Mouse (Mus musculus) stomach, embryonic 14.5 days (tissue): Measurements from ENCODE around the gene Ube2z. TPM values are rescaled to one million over a fixed set of nuclear protein-coding genes. Genes with fewer than 3 reads are reported as not detected.

ENCODE experiments used
- ATAC-seq: fragments of 200-750 bp; cut with Nextera tagmentation; 2 replicates; pipeline ENCODE4 v1.8.0; 2017; ENCODE audit warnings: low read depth, moderate TSS enrichment; ENCODE audit not compliant: insufficient number of reproducible peaks, insufficient read depth, low FRiP score
- H3K27ac ChIP-seq: fragments of 300-500 bp; sonication (generic); 2 replicates; pipeline ENCODE4 v1.5.1; 2014; ENCODE audit warnings: mild to moderate bottlenecking, low read length, moderate library complexity, mixed read lengths
- H3K27me3 ChIP-seq: fragments of 300-500 bp; sonication (generic); 2 replicates; pipeline ENCODE4 v1.6.1; 2014; ENCODE audit warnings: low read length, control low read depth, mixed read lengths; ENCODE audit not compliant: control insufficient read depth, insufficient read depth
- H3K36me3 ChIP-seq: fragments of 300-500 bp; sonication (generic); 2 replicates; pipeline ENCODE4 v1.6.1; 2014; ENCODE audit warnings: mild to moderate bottlenecking, control low read depth, low read length, moderate library complexity, mixed read lengths; ENCODE audit not compliant: control insufficient read depth, insufficient read depth
- H3K4me1 ChIP-seq: fragments of 300-500 bp; sonication (generic); 2 replicates; pipeline ENCODE4 v1.6.1; 2014; ENCODE audit warnings: low read length, control low read depth, mixed read lengths; ENCODE audit not compliant: control insufficient read depth, insufficient read depth
- H3K4me2 ChIP-seq: fragments of 300-500 bp; sonication (generic); replicated peaks from 2 replicates; pipeline ENCODE4 v1.6.1; 2014; ENCODE audit warnings: low read depth, low read length, control low read depth
- H3K4me3 ChIP-seq: fragments of 300-500 bp; sonication (generic); 2 replicates; pipeline ENCODE4 v1.5.1; 2014; ENCODE audit warnings: low read depth, low read length, control low read depth
- H3K9ac ChIP-seq: fragments of 300-500 bp; sonication (generic); replicated peaks from 2 replicates; pipeline ENCODE4 v1.6.1; 2014; ENCODE audit warnings: low read depth, mild to moderate bottlenecking, control low read depth, low read length, moderate library complexity, mixed read lengths
- H3K9me3 ChIP-seq: fragments of 300-500 bp; sonication (generic); 2 replicates; pipeline ENCODE4 v1.6.1; 2016; ENCODE audit warnings: low read depth, low read length, control low read depth; ENCODE audit not compliant: control insufficient read depth
- WGBS: fragments of 180-500 bp; shearing (Covaris S2); extraction: QIAGEN DNeasy Blood & Tissue Kit; methylation state at CpG from one replicate; pipeline ENCODE4 v1.1.7; 2014; 5-methylcytosine and 5-hydroxymethylcytosine counted together
- polyA plus RNA-seq: library from polyadenylated mRNA; unstranded; fragments of >200 nt; fragmentation: Nextera tagmentation; extraction: Ambion mirVana; gene quantifications from 2 replicates; pipeline ENCODE4 v1.2.1, GENCODE M21; 2014

Ube2z gene
- polyA plus RNA-seq, 1 experiment from 2014 or later, result 33.3 TPM

GRCm38 (mm10) chr11:96087981-96088380 is 22.8 kb upstream of the Ube2z start:
- Histone ChIP-seq H3K9me3 (no peaks in the 10 kb centered on the region), H3K4me3 (no peak overlapping the region), H3K27me3 (no peaks in the 10 kb centered on the region), H3K4me2 (no peak overlapping the region), H3K27ac (no peak overlapping the region), H3K36me3 (no peaks in the 10 kb centered on the region), H3K9ac (no peak overlapping the region), H3K4me1 (no peaks in the 10 kb centered on the region)
- no peak for ATAC-seq
- WGBS, result 86% methylated on average over 6 of the region's 6 CpGs

GRCm38 (mm10) chr11:96082682-96083081 is 17.5 kb upstream of the Ube2z start:
- H3K9ac ChIP-seq, result no peak overlapping the region
- no peaks in the 10 kb centered on the region for H3K36me3 ChIP-seq
- no peaks in the 10 kb centered on the region for H3K4me1 ChIP-seq
- no peaks in the 10 kb centered on the region for H3K27me3 ChIP-seq
- no peak overlapping the region for H3K4me2 ChIP-seq
- H3K4me3 ChIP-seq, result no peak overlapping the region
- no peaks in the 10 kb centered on the region for H3K9me3 ChIP-seq
- WGBS, result 51% methylated on average over 3 of the region's 3 CpGs
- ATAC-seq, result no peak
- no peak overlapping the region for H3K27ac ChIP-seq

- ATAC-seq, result no peak
- no peaks in the 10 kb centered on the region for H3K4me1 ChIP-seq
- no peak overlapping the region for H3K4me2 ChIP-seq
- H3K9me3 ChIP-seq, result no peaks in the 10 kb centered on the region
- H3K36me3 ChIP-seq, result no peaks in the 10 kb centered on the region
- no peaks in the 10 kb centered on the region for H3K27me3 ChIP-seq
- no peak overlapping the region for H3K9ac ChIP-seq
- 76% methylated on average over 5 of the region's 5 CpGs for WGBS
- H3K27ac ChIP-seq, result no peak overlapping the region
- no peak overlapping the region for H3K4me3 ChIP-seq
Measured at GRCm38 (mm10) chr11:96080736-96081135, 15.5 kb upstream of the Ube2z start.

GRCm38 (mm10) chr11:96076221-96077105 is 11.3 kb upstream of the Ube2z start:
- Histone ChIP-seq H3K27me3 (no peaks in the 10 kb centered on the region), H3K9ac (no peak overlapping the region; the same call in 1 of the 2 replicates), H3K4me3 (peak overlapping the region; percentile 27), H3K4me1 (no peaks in the 10 kb centered on the region; the same call in 1 of the 2 replicates), H3K36me3 (peaks cover 13% of the 10 kb centered on the region), H3K27ac (peak overlapping the region; percentile 76), H3K4me2 (peak overlapping the region; percentile 45), H3K9me3 (no peaks in the 10 kb centered on the region)
- WGBS, result 64% methylated on average over 13 of the region's 13 CpGs
- ATAC-seq, result no peak

GRCm38 (mm10) chr11:96075509-96076220 is 10.5 kb upstream of the Ube2z start, which contains the start of gene Atp5g1:
Gene Atp5g1 (minus strand): TSS chr11:96075670.
- H3K4me2 ChIP-seq, result peak within 1 kb of the TSS; percentile 65
- peaks cover 19% of the 10 kb centered on the region for H3K36me3 ChIP-seq
- WGBS, result under 1% methylated on average over 37 of the region's 37 CpGs
- no peaks in the 10 kb centered on the region for H3K9me3 ChIP-seq
- ATAC-seq, result peak; percentile 96
- peak within 1 kb of the TSS; percentile 76 for H3K27ac ChIP-seq
- H3K4me3 ChIP-seq, result peak within 1 kb of the TSS; percentile 72
- H3K4me1 ChIP-seq, result no peaks in the 10 kb centered on the region; the same call in 1 of the 2 replicates
- H3K9ac ChIP-seq, result peak within 1 kb of the TSS; percentile 70
- H3K27me3 ChIP-seq, result no peaks in the 10 kb centered on the region

- peak overlapping the region; percentile 74; the same call in 1 of the 2 replicates for H3K27ac ChIP-seq
- H3K4me2 ChIP-seq, result peak overlapping the region; percentile 65
- H3K9me3 ChIP-seq, result no peaks in the 10 kb centered on the region
- peak overlapping the region; percentile 72 for H3K4me3 ChIP-seq
- no peaks in the 10 kb centered on the region for H3K27me3 ChIP-seq
- peak; percentile 1; the same call in 1 of the 2 replicates for ATAC-seq
- WGBS, result under 1% methylated on average over 15 of the region's 15 CpGs
- H3K4me1 ChIP-seq, result no peaks in the 10 kb centered on the region; the same call in 1 of the 2 replicates
- peaks cover 25% of the 10 kb centered on the region for H3K36me3 ChIP-seq
- peak overlapping the region; percentile 70 for H3K9ac ChIP-seq
Measured at GRCm38 (mm10) chr11:96075177-96075508, 10.0 kb upstream of the Ube2z start.

GRCm38 (mm10) chr11:96074351-96075176 is 9.4 kb upstream of the Ube2z start:
- peak overlapping the region; percentile 70 for H3K9ac ChIP-seq
- H3K4me2 ChIP-seq, result peak overlapping the region; percentile 65
- H3K9me3 ChIP-seq, result no peaks in the 10 kb centered on the region
- peak overlapping the region; percentile 74; the same call in 1 of the 2 replicates for H3K27ac ChIP-seq
- WGBS, result 16% methylated on average over 17 of the region's 17 CpGs
- H3K27me3 ChIP-seq, result no peaks in the 10 kb centered on the region
- peak overlapping the region; percentile 72 for H3K4me3 ChIP-seq
- no peak for ATAC-seq
- H3K4me1 ChIP-seq, result no peaks in the 10 kb centered on the region; the same call in 1 of the 2 replicates
- H3K36me3 ChIP-seq, result peaks cover 28% of the 10 kb centered on the region
